Mouse (Mus musculus): Measurements from ENCODE around the gene Decr2. TPM values are rescaled to one million over a fixed set of nuclear protein-coding genes. Genes with fewer than 3 reads are reported as not detected.
"Not testable (repeated sequence)": the region's sequence is repeated elsewhere in the genome, so short reads cannot be mapped to it uniquely, and the experiment has no call there.

The Decr2 gene
- polyA plus RNA-seq, 1 experiment from 2014 or later, result 14.7 TPM

GRCm38 (mm10) chr17:26041111-26041802 is 48.9 kb downstream of the Decr2 start:
- Histone ChIP-seq H3K4me1 (replicated peaks) (no peaks in the 10 kb centered on the region), H3K4me2 (no peak overlapping the region), H3K9me3 (replicated peaks) (no peaks in the 10 kb centered on the region), H3K4me3 (replicated peaks) (no peak overlapping the region), H3K9ac (no peak overlapping the region), H3K36me3 (replicated peaks) (no peaks in the 10 kb centered on the region), H3K27me3 (no peaks in the 10 kb centered on the region; the same call in 1 of the 2 replicates), H3K27ac (replicated peaks) (no peak overlapping the region)
- 31% methylated on average over 9 of the region's 9 CpGs for WGBS (ENCODE audit: insufficient replicate concordance)
- ATAC-seq (ENCODE audit: insufficient read depth), result no peak

GRCm38 (mm10) chr17:26040711-26041110 is 49.4 kb downstream of the Decr2 start:
- H3K4me1 ChIP-seq (replicated peaks); ATAC-seq (ENCODE audit: insufficient read depth); H3K27ac ChIP-seq (replicated peaks); H3K36me3 ChIP-seq (replicated peaks); H3K9ac ChIP-seq; H3K4me3 ChIP-seq (replicated peaks); H3K27me3 ChIP-seq; H3K9me3 ChIP-seq (replicated peaks); H3K4me2 ChIP-seq: not testable (repeated sequence)
- WGBS (ENCODE audit: insufficient replicate concordance), result 69% methylated on average over 8 of the region's 8 CpGs

- H3K27ac ChIP-seq (replicated peaks), result no peak overlapping the region
- no peak overlapping the region for H3K9ac ChIP-seq
- no peaks in the 10 kb centered on the region for H3K9me3 ChIP-seq (replicated peaks)
- H3K4me3 ChIP-seq (replicated peaks), result no peak overlapping the region
- H3K4me2 ChIP-seq, result no peak overlapping the region
- 58% methylated on average over 6 of the region's 6 CpGs for WGBS (ENCODE audit: insufficient replicate concordance)
- H3K27me3 ChIP-seq, result no peaks in the 10 kb centered on the region
- no peaks in the 10 kb centered on the region for H3K36me3 ChIP-seq (replicated peaks)
- H3K4me1 ChIP-seq (replicated peaks), result no peaks in the 10 kb centered on the region
- ATAC-seq (ENCODE audit: insufficient read depth), result no peak
Observed at GRCm38 (mm10) chr17:26032037-26032436, 58.1 kb downstream of the Decr2 start.

GRCm38 (mm10) chr17:26031583-26031982 is 58.6 kb downstream of the Decr2 start:
- no peak for ATAC-seq (ENCODE audit: insufficient read depth)
- 71% methylated on average over 5 of the region's 5 CpGs for WGBS (ENCODE audit: insufficient replicate concordance)

More at GRCm38 (mm10) chr17:26031583-26031982, 58.6 kb downstream of the Decr2 start:
- H3K27ac ChIP-seq (replicated peaks), result no peak overlapping the region
- H3K4me1 ChIP-seq (replicated peaks), result no peaks in the 10 kb centered on the region
- H3K4me2 ChIP-seq, result no peak overlapping the region
- H3K27me3 ChIP-seq, result no peaks in the 10 kb centered on the region
- no peaks in the 10 kb centered on the region for H3K36me3 ChIP-seq (replicated peaks)
- no peak overlapping the region for H3K4me3 ChIP-seq (replicated peaks)
- H3K9ac ChIP-seq, result no peak overlapping the region
- H3K9me3 ChIP-seq (replicated peaks), result no peaks in the 10 kb centered on the region

Other genes starting within 250 kb of the Decr2 start
- gene Gm20683, start 248.6 kb downstream of the Decr2 start, polyA plus RNA-seq (2015; fragmentation: Nextera tagmentation; extraction: Ambion mirVana), result 0.46 and 0.52 TPM in 2 replicates
- gene Rhot2, start 245.5 kb downstream of the Decr2 start, polyA plus RNA-seq (2015; fragmentation: Nextera tagmentation; extraction: Ambion mirVana), result 10.8 and 12.6 TPM in 2 replicates
- gene Wdr90, start 228.8 kb downstream of the Decr2 start, polyA plus RNA-seq (2015; fragmentation: Nextera tagmentation; extraction: Ambion mirVana), result 8.1 and 9.3 TPM in 2 replicates
- 37.3 and 39.3 TPM in 2 replicates for gene Mcrip2, start 221.6 kb downstream of the Decr2 start, polyA plus RNA-seq (2015; fragmentation: Nextera tagmentation; extraction: Ambion mirVana)
- gene Mettl26, start 215.3 kb downstream of the Decr2 start, polyA plus RNA-seq (2015; fragmentation: Nextera tagmentation; extraction: Ambion mirVana), result 46.4 and 49.4 TPM in 2 replicates
- 0.35 and 0.59 TPM in 2 replicates for gene Wfikkn1, start 209.5 kb downstream of the Decr2 start, polyA plus RNA-seq (2015; fragmentation: Nextera tagmentation; extraction: Ambion mirVana)
- gene Rab40c, start 170.6 kb downstream of the Decr2 start, polyA plus RNA-seq (2015; fragmentation: Nextera tagmentation; extraction: Ambion mirVana), result 6.6 and 8.4 TPM in 2 replicates
- 156 and 174 TPM in 2 replicates for gene Pigq, start 145.4 kb downstream of the Decr2 start, polyA plus RNA-seq (2015; fragmentation: Nextera tagmentation; extraction: Ambion mirVana)
- gene Nhlrc4, start 145.4 kb downstream of the Decr2 start, polyA plus RNA-seq (2015; fragmentation: Nextera tagmentation; extraction: Ambion mirVana), result 6.1 and 6.7 TPM in 2 replicates
- 0.23 and 0.37 TPM in 2 replicates for gene A930017K11Rik, start 137.8 kb downstream of the Decr2 start, polyA plus RNA-seq (2015; fragmentation: Nextera tagmentation; extraction: Ambion mirVana)
- gene Capn15, start 104.5 kb downstream of the Decr2 start, polyA plus RNA-seq (2015; fragmentation: Nextera tagmentation; extraction: Ambion mirVana), result 9.7 and 11.4 TPM in 2 replicates
- 2.1 and 2.3 TPM in 2 replicates for gene Rab11fip3, start 20.8 kb downstream of the Decr2 start, polyA plus RNA-seq (2015; fragmentation: Nextera tagmentation; extraction: Ambion mirVana)
- 34.6 and 35.5 TPM in 2 replicates for gene Nme4, start 5.3 kb upstream of the Decr2 start, polyA plus RNA-seq (2015; fragmentation: Nextera tagmentation; extraction: Ambion mirVana)
- gene Tmem8, start 23.0 kb upstream of the Decr2 start, polyA plus RNA-seq (2015; fragmentation: Nextera tagmentation; extraction: Ambion mirVana), result 1.5 and 1.7 TPM in 2 replicates
- 120 and 124 TPM in 2 replicates for gene Mrpl28, start 33.2 kb upstream of the Decr2 start, polyA plus RNA-seq (2015; fragmentation: Nextera tagmentation; extraction: Ambion mirVana)
- gene Axin1, start 48.4 kb upstream of the Decr2 start, polyA plus RNA-seq (2015; fragmentation: Nextera tagmentation; extraction: Ambion mirVana), result 7.1 and 9.1 TPM in 2 replicates
- gene Pdia2, start 108.8 kb upstream of the Decr2 start, polyA plus RNA-seq (2015; fragmentation: Nextera tagmentation; extraction: Ambion mirVana), result 72.3 and 75.1 TPM in 2 replicates
- gene Rgs11, start 112.6 kb upstream of the Decr2 start, polyA plus RNA-seq (2015; fragmentation: Nextera tagmentation; extraction: Ambion mirVana), result 0.24 and 0.36 TPM in 2 replicates
- gene Arhgdig, start 117.4 kb upstream of the Decr2 start, polyA plus RNA-seq (2015; fragmentation: Nextera tagmentation; extraction: Ambion mirVana), result 14.4 and 15.3 TPM in 2 replicates
- 16.4 and 18.3 TPM in 2 replicates for gene Fam234a, start 153.9 kb upstream of the Decr2 start, polyA plus RNA-seq (2015; fragmentation: Nextera tagmentation; extraction: Ambion mirVana)
- 28.9 and 29.0 TPM in 2 replicates for gene Luc7l, start 162.6 kb upstream of the Decr2 start, polyA plus RNA-seq (2015; fragmentation: Nextera tagmentation; extraction: Ambion mirVana)

Data from liver, embryonic 15.5 days (tissue).